Mouse (Mus musculus) liver (tissue): ENCODE measurements at regions not wholly inside any gene's neighbourhood (a gene's known extent, or its start where the extent isn't known, plus 50 kb on each side); places are given as distances from the start of the nearest gene placed in this dataset.

ENCODE experiments used
- DNase-seq: peaks from one replicate; pipeline ENCODE4 v3.0.0-alpha.2; 2020; ENCODE audit warnings: mixed read lengths

DNA sequence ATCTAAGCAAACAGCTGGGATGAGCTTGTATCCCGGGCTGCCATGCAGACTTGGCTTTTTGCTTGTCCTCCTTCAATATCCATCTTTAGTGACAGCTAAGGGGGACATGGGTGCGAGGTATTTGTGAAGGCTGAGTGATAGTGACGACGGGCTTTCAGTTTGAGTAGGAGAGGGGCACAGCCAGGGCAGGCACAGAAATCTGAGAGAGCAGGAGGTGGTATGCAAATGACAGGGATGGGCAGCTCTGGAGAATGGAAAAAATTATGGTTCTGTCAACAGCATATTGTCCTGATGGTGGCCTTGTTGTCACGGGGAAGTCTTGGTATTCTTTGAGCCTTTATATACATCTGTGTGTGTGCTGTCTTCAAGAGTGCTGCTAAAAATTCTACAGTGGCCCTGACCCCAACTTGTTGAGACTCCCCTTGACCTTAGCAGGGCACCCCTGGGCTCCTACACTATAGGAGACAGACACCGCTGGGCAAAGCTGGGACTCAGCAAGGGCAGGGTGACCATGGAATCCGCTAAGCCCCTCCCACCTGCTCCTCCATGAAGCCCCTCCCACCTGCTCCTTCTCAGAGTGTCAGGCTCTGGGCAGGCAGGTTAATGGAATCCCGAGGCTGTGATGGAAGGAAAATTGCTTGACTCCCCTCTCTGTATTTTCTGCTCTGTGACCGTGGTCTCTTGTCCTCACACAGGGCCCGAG is 156.1 kb downstream of the Matn1 start:
- peak; percentile 9 for DNase-seq

DNA sequence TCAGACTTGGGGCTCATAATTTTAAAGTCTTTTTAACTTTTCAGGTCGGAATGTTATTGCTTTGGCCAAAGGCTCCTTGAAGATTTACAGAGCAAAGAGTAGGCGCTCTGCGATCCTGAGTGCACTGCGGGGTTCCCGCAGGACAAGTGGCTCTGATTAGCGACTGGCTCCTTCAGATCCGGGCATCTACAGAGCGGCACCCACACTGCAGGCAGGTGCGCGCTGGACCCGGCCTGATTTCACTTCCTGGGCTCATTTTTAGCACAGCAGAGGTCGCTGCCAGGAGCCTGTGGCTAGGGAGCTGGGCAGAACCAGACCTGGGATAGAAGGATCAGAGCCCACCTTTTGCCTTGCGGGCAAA is 156.6 kb downstream of the Matn1 start:
- no peak for DNase-seq

DNA sequence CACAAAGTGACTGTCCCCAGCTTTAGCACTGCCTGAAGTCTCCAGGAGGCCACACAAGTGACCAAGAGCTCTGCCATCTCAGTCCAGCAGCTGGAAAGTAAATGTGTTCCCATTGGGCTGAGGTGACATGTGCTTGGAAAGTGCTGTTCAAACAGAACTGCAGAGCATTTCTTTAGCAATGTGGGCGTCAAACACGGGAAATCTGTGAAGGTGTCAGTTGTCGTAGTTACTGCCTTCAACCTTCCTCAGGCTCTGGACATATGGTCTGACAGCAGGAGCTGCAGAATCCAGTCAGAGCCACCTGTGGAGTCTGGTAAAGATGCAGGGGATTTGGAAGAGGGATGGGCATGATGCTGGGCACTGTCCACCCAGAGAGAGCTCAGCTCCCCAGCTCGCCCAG is 158.0 kb downstream of the Matn1 start:
- DNase-seq = no peak

- DNase-seq = no peak
These were observed 163.1 kb downstream of the Matn1 start for GRCm38 (mm10) chr4:131107127-131107857.

GRCm38 (mm10) chr4:131112536-131112935 is 168.4 kb downstream of the Matn1 start:
- no peak for DNase-seq

DNA sequence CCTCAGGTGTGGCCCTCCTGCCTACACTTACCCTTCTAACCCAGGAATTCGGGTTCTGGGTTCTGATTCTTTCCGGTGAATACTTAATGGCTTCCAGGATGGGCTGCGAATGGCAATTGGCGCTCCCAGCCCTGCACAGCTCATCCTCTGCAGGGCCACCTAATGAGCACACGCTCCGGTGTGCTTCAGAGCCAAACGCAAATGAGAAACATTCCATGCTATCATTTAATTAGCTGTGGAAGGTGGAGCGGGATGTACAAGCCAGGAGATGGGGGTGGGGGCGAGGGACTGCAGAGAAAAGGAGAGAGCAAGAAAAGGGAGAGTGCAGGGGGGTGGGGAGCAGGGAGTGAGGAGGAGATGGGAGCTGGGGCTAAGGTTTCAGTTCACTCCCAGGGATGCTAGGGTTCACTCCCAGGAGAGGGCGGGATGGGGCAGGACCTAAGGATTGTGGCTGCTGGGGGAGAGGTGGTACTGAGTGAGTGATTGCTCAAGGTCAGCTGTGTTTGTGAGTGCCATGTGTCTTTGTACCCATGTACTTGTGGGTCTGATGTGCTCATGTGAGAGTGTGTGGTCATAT is 169.6 kb downstream of the Matn1 start:
- no peak for DNase-seq

GRCm38 (mm10) chr4:131115247-131115646 is 171.1 kb downstream of the Matn1 start:
- DNase-seq = peak; percentile 66

DNA sequence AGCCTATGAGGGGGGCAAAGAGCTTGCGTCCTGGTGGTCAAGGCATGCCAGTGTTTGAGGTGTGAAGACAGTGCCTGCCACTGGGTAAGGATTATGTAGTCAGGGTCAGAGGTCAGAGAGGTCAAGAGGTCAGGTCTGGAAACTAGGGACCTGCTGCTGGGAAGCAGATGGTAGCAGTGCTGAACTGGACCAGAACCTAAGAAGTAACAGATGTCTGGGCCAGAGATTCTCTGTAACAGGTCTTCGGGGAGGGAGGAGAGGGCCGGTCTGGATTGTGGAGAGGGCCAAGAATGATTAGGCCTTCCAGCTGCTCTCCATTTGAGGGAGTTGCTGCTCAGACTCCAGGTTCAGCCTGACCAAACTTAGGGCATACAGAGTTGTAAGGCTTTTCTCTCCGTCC is 174.4 kb downstream of the Matn1 start:
- DNase-seq = no peak

DNA sequence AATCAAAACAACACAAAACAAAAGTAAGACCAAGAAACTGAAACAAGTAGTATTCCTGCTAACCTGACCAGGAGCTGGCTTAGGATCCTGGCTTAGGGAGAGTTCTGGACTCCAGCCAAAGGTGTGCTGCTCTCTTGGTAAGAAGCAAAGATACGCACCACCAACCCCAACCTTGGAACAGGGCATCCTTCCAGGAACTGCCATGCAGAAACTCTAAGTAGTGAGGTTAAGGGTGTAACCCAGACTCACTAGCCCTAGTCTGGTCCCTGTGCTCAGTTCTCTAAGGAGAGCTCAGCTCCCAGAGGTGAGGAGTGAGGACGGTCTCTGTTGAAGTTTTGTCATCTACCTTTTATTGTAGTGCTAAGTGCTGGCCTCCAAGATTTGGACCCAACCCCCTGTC is 175.4 kb downstream of the Matn1 start:
- DNase-seq = no peak

DNA sequence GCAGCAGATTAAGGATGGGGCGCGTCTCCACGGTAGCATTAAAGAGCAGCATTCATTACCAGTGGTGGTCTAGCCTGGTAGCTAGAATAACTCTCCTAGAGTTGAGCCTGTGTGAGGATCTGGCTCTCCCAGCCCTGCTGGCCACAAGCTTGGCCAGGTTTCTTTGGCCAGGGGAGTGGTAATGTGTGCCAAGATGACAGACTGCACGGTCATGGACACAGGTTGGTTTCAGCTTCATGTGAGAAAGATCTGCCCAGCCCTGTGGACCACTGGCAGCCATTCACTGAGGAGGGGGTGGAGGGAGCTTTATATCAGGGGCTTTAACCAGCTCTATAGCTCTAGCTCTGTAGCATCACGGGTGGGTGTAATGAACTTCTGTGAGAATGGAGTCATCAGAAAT is 176.5 kb downstream of the Matn1 start:
- DNase-seq = no peak

DNA sequence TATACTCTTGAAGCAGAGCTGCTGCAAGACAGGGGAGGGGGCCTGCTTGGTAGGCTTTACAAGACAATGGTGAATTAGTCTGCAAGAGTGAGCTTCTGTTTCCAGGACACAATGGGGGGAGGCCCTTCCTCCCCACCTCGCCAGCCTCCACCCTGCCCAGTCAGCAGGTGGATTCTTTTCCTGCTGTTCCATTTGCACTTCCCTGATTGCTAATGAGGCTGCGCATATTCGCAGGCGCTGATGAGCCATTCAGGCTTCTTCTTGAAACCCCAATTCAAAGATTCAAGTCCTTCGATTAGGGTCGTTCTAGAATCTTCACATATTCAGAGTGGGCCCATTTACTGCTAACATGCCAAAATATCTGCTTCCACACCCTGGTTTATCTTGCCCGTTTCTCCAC is 181.8 kb downstream of the Matn1 start:
- DNase-seq = no peak

GRCm38 (mm10) chr4:131126901-131127300 is 182.7 kb downstream of the Matn1 start:
- no peak for DNase-seq

- no peak for DNase-seq
These were observed 184.5 kb downstream of the Matn1 start for GRCm38 (mm10) chr4:131128646-131129045.

GRCm38 (mm10) chr4:131132201-131132600 is 188.0 kb downstream of the Matn1 start:
- no peak for DNase-seq

GRCm38 (mm10) chr4:131132781-131133180 is 188.6 kb downstream of the Matn1 start:
- no peak for DNase-seq

DNA sequence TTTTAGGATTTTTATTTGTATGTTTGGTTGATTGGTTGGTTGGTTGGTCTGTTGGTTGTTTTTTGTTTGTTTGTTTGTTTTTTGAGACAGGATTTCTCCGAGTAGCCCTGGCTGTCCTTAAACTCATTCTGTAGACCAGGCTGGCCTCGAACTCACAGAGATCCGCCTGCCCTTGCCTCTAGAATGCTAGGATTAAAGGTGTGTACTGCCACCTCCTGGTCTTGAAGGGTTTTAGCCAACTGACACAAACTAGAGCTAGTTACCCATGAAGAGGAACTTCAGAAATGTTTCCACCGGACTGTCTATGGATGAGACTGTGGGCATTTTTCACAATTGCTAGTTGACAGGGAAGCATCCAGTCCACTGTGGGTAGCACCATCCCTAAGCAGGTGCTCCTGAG is 191.7 kb downstream of the Matn1 start:
- DNase-seq = no peak

DNA sequence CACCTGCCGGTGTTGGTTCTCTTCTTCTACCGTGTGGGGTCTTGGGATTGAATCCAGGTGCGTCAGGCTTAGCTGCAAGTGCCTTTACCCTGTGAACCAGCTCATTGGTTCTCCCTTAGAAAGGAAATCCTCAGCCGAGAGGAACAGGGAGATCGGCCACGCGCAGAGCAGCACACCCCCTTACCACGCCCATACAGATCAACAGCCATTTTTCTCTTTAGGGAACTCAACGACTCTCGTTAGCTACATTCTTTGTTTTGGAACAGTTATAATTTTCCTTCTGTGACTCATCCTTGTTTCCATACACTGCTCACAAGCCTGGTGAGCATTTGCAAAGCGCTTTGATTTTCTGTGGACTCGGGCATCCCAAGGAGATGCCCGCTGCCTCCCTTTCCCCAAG is 194.7 kb downstream of the Matn1 start:
- DNase-seq = no peak

GRCm38 (mm10) chr4:131141890-131142465 is 197.8 kb downstream of the Matn1 start:
- no peak for DNase-seq

- DNase-seq = no peak
These were observed 201.3 kb downstream of the Matn1 start for GRCm38 (mm10) chr4:131145507-131145906.

DNA sequence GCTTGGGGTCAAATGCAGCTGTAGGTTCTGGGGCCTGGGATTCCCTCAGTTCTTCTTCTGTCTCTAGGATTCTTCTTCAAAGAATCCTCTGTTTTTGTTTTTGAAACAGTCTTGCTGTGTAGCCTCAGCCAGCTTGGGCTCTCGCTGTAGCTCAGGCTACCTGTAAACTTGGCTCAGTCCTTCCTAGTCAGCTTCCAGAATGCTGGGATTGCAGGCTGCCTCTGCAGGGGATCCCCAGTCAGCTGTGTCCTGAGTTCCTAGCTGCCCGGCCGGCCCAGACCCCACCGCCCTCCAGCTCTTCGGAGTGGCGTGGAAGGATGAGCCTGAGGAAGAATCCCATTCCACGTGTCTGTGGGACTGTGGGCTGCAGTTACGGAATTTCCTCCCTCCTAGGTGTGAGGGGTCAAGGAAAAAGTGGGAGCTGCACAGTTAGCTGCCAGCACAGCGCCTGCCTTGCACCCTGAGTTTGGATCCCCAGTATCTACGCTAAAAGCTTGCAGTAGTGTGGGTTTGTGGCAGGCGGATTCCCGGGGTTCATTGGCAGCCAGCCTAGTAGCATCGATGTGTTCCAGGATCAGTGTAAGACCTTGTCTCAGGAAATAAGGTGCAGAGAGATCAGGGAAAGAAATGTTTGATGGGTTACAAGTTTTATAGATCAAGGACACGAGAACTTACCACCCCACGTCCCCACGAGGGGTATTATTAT is 204.0 kb downstream of the Matn1 start:
- DNase-seq = no peak

GRCm38 (mm10) chr4:131149466-131149865 is 205.3 kb downstream of the Matn1 start:
- DNase-seq = no peak

DNA sequence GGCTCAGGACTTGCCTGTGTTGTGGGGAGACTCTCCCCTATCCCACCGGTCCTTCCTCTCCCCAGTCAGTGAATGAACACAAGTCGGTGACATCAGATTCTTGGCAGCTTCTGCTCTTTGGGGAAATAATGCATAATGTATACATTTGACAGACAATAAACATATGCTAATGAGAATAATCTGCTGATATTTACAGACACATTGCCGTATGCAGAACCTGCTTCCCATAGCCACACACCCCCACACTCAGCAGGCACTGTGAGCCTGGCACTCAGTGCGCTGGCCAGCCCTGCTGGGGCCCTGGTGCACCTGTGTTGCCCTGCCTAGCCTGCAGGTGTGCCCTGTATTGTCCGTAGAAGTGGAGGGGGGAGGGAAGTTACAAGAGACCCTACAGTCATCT is 215.5 kb downstream of the Matn1 start:
- DNase-seq = no peak

GRCm38 (mm10) chr4:131160135-131160534 is 215.9 kb downstream of the Matn1 start:
- no peak for DNase-seq
